Mouse (Mus musculus): Measurements from ENCODE around the gene Txnl4b. TPM values are rescaled to one million over a fixed set of nuclear protein-coding genes. Genes with fewer than 3 reads are reported as not detected.

Txnl4b gene
- polyA plus RNA-seq, 1 experiment from 2014 or later: 11.8 TPM

DNA sequence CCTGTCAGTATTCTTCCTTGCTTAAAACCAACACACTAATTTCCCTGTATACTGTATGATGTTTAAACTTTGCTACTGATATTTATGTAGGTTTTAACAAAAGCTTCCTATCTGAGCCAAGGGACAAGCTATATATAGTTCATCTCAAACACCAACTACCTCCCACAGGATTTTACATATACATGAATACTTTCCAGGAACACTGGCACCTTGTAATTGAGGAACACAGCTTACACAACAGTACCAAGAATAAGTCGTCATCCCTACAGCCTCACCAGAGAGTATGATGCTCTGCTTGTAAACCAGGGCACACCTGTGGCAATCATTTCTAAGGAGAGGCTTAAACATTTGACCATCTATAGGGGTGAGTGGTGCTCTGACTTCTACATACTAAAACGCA lies 41.0 kb downstream of the Txnl4b start:
- WGBS (ENCODE audit: insufficient replicate concordance): 68% methylated on average over 2 of the region's 2 CpGs
- peaks cover 27% of the 10 kb centered on the region for H3K4me1 ChIP-seq (replicated peaks)
- peaks cover 37% of the 10 kb centered on the region for H3K36me3 ChIP-seq
- no peak overlapping the region for H3K9ac ChIP-seq
- H3K27me3 ChIP-seq: no peaks in the 10 kb centered on the region
- no peak for DNase-seq
- H3K4me2 ChIP-seq: peak overlapping the region; percentile 14; the same call in 1 of the 2 replicates
- H3K27ac ChIP-seq: no peak overlapping the region
- no peak overlapping the region for H3K4me3 ChIP-seq (replicated peaks)
- no peak for ATAC-seq (ENCODE audit: low read depth)
- H3K9me3 ChIP-seq (replicated peaks): no peaks in the 10 kb centered on the region

DNA sequence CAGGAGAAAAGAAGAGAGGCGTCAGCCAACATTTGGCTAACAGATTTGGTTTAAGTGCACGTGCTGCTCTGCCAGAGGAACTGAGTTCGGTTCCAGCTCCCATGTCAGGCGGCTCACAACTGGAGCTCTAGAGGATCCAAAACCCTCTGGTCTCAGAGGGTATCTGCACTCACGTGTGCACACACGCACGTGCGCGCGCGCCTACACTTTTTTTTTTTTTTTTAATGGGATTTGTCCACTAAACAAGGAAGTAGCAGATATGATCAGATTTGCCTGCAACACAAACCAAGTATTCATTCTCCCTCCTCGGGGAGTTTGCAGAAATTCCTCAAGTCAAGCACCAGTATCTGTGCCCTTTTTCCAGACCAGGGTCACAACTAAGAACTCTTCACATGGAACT lies 42.0 kb downstream of the Txnl4b start:
- WGBS (ENCODE audit: insufficient replicate concordance): 5% methylated on average over 12 of the region's 12 CpGs
- ATAC-seq (ENCODE audit: low read depth) (no peak), DNase-seq (peak; percentile 17)
- Histone ChIP-seq H3K27me3 (no peaks in the 10 kb centered on the region), H3K4me2 (peak overlapping the region; percentile 86), H3K4me3 (replicated peaks) (peak overlapping the region; percentile 70), H3K36me3 (peaks cover 30% of the 10 kb centered on the region), H3K27ac (peak overlapping the region; percentile 97; the same call in 1 of the 2 replicates), H3K4me1 (replicated peaks) (peaks cover 27% of the 10 kb centered on the region), H3K9ac (peak overlapping the region; percentile 82), H3K9me3 (replicated peaks) (no peaks in the 10 kb centered on the region)

DNA sequence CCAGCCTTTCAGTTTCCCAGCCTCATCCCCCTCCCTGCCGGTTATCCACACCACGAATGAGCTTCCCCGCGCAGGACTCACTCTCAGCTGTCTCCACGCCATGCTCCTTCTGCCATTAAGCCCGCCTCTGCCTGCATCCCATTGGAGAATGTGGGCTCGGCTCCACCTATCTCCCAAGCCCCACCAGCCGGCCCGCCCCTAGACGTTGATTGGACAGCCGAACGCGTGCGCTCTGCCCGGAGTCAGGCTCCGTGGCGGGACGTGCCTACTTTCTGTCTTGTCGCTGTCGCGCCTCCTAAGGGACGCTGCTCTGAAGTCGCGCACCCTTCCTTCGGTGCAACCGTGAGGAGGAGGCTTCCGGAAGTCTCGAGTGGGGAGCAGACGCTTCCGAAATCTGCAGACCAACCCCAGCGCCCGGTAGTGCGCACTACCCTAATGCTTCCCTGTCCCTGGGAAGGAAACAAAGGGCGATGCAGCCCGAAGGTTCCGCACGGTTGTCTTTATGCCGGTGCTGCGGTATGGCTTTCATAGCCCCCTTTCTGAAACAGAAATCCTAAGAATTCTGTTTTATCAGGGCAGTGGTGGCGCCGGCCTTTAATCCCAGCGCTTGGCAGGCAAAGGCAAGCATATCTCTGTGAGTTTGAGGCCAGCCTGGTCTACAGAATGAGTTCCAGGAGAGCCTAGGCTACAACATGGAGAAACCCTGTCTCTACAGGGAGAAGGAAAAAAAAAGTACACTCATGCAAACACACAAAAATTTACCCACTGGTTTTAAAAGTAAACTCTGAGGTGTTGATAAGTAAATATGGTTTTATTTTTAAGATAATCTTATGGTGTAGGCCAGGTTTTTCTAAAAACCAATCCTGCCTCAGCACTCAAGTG lies 42.8 kb downstream of the Txnl4b start, which contains the start of gene Dhodh:
Gene Dhodh, minus strand, starts transcription at position 403 of the 882 bp plus-strand sequence.
- ATAC-seq (ENCODE audit: low read depth) (peak; percentile 99), DNase-seq (peak; percentile 95)
- H3K4me2 ChIP-seq: peak within 1 kb of the TSS; percentile 86
- peaks cover 30% of the 10 kb centered on the region for H3K4me1 ChIP-seq (replicated peaks)
- H3K27me3 ChIP-seq: no peaks in the 10 kb centered on the region
- WGBS (ENCODE audit: insufficient replicate concordance): under 1% methylated on average over 42 of the region's 42 CpGs
- H3K9me3 ChIP-seq (replicated peaks): no peaks in the 10 kb centered on the region
- peak within 1 kb of the TSS; percentile 82 for H3K9ac ChIP-seq
- H3K27ac ChIP-seq: peak within 1 kb of the TSS; percentile 97
- H3K4me3 ChIP-seq (replicated peaks): peak within 1 kb of the TSS; percentile 70
- H3K36me3 ChIP-seq: peaks cover 22% of the 10 kb centered on the region

DNA sequence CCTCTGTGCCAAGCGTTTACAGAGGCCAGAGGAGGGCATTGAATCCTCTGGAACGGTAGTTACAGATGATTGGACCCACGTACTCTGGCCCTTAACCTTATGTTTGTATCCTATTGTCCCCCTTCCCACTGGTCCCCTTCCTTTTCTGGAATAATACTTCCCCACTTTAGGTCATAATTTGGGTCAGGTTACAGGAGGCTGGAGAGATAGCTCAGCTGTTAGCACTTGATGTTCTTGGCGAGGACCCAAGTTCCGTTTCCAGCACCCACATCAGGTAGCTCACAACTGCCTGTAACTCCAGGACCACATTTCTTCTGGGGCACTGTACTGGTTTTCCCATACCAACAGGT lies 43.4 kb downstream of the Txnl4b start:
- H3K27ac ChIP-seq: peak overlapping the region; percentile 97
- WGBS (ENCODE audit: insufficient replicate concordance): 12% methylated on average over 5 of the region's 5 CpGs
- peak overlapping the region; percentile 82 for H3K9ac ChIP-seq
- peaks cover 35% of the 10 kb centered on the region for H3K4me1 ChIP-seq (replicated peaks)
- no peaks in the 10 kb centered on the region for H3K27me3 ChIP-seq
- no peaks in the 10 kb centered on the region for H3K9me3 ChIP-seq (replicated peaks)
- ATAC-seq (ENCODE audit: low read depth): no peak
- DNase-seq: no peak
- peak overlapping the region; percentile 86 for H3K4me2 ChIP-seq
- H3K4me3 ChIP-seq (replicated peaks): peak overlapping the region; percentile 70
- peaks cover 16% of the 10 kb centered on the region for H3K36me3 ChIP-seq

DNA sequence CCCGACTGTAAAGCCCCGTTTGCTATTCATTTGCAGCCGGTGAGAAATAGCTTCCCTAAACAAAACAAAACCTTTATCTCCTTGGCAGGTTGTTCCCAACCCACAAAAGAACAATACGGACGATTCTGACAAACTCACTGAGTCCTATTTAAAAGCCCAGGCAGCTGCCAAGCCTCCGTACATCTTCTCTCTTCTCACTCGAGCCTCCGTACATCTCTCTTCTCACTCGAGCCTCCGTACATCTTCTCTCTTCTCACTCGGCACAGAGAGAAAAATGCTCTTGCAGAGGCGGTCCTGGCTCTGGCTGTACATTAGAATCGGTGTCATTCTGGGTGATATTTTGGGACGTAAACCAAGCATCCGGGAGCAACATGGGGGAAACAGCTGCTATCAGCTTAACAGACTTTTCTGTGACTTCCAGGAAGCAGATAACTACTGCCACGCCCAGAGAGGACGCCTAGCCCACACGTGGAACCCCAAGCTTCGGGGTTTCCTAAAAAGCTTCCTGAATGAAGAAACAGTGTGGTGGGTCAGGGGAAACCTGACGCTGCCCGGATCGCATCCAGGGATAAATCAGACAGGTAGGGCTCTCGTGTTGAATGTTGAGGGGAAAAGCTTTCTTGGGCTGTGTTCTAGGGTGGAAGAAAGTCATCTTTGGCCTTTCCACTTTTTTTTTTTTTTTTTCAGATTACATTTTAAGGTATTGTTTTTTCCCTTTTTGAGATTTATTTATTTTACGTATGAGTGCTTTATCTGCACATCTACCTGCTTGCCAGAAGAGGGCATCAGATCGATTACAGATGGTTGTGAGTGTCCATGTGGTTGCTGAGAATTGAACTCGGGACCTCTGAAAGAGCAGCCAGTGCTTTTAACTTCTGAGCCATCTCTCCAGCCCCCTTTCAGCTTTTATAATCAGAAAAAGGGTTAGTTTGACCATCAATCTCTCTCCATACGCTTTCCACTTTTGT lies 48.8 kb downstream of the Txnl4b start, which contains the start of gene Pkd1l3:
Gene Pkd1l3, plus strand, starts transcription at position 275 of the 968 bp plus-strand sequence.
- Histone ChIP-seq H3K4me1 (replicated peaks) (peaks cover 24% of the 10 kb centered on the region), H3K9me3 (replicated peaks) (0 out of 2 replicates have a peak, but pooled peaks cover 2% of the 10 kb centered on the region), H3K9ac (peak within 1 kb of the TSS; percentile 50), H3K4me3 (replicated peaks) (peak within 1 kb of the TSS; percentile 55), H3K36me3 (no peaks in the 10 kb centered on the region), H3K4me2 (peak within 1 kb of the TSS; percentile 70), H3K27ac (peak within 1 kb of the TSS; percentile 34; the same call in 1 of the 2 replicates), H3K27me3 (no peaks in the 10 kb centered on the region)
- peak; percentile 78 for ATAC-seq (ENCODE audit: low read depth)
- 12% methylated on average over 27 of the region's 27 CpGs for WGBS (ENCODE audit: insufficient replicate concordance)
- peak; percentile 42 for DNase-seq

DNA sequence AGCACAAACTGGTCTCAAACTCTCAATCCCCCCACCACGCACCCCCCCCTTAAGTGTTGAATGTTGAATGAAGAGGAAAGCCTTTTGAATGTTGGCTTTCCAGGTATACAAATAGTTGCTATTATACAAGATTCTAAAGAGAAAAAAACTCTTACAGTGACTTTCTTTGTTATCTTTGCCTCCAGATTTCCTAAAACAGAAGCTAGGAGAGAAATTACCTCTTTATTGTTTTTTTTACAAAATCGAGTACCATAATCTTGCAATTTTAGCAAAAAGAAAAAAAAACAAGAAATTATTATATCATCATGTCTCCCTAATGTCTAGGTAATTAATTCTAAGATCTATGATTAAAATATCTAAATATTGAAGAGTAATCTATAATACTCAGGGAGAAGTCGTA lies 49.9 kb downstream of the Txnl4b start:
- ATAC-seq (ENCODE audit: low read depth) (no peak), DNase-seq (no peak)
- 66% methylated on average over 3 of the region's 3 CpGs for WGBS (ENCODE audit: insufficient replicate concordance)
- H3K27ac ChIP-seq: no peak overlapping the region
- 0 out of 2 replicates have a peak, but pooled peaks cover 4% of the 10 kb centered on the region for H3K9me3 ChIP-seq (replicated peaks)
- no peak overlapping the region for H3K9ac ChIP-seq
- no peak overlapping the region for H3K4me2 ChIP-seq
- no peak overlapping the region for H3K4me3 ChIP-seq (replicated peaks)
- H3K4me1 ChIP-seq (replicated peaks): peaks cover 18% of the 10 kb centered on the region
- H3K27me3 ChIP-seq: no peaks in the 10 kb centered on the region
- H3K36me3 ChIP-seq: no peaks in the 10 kb centered on the region

Other genes with a start within 250 kb of the Txnl4b start
- not detected in 2 replicates for gene Pmfbp1, start 71.9 kb upstream of the Txnl4b start, polyA plus RNA-seq (2015; fragmentation: Nextera tagmentation; extraction: Ambion mirVana)
- gene Dhx38, start within 50 bp of the Txnl4b start, polyA plus RNA-seq (2015; fragmentation: Nextera tagmentation; extraction: Ambion mirVana): 12.5 and 14.4 TPM in 2 replicates
- 13.9 and 16.7 TPM in 2 replicates for gene Hp, start 13.3 kb downstream of the Txnl4b start, polyA plus RNA-seq (2015; fragmentation: Nextera tagmentation; extraction: Ambion mirVana)
- gene Dhodh, start 42.8 kb downstream of the Txnl4b start, polyA plus RNA-seq (2015; fragmentation: Nextera tagmentation; extraction: Ambion mirVana): 25.9 and 26.5 TPM in 2 replicates
- gene Pkd1l3, start 48.6 kb downstream of the Txnl4b start, polyA plus RNA-seq (2015; fragmentation: Nextera tagmentation; extraction: Ambion mirVana): 0.58 and 0.85 TPM in 2 replicates
- gene Ist1, start 127.4 kb downstream of the Txnl4b start, polyA plus RNA-seq (2015; fragmentation: Nextera tagmentation; extraction: Ambion mirVana): 35.8 and 44.2 TPM in 2 replicates
- gene Zfp821, start 139.7 kb downstream of the Txnl4b start, polyA plus RNA-seq (2015; fragmentation: Nextera tagmentation; extraction: Ambion mirVana): 5.4 and 6.0 TPM in 2 replicates
- gene Atxn1l, start 171.8 kb downstream of the Txnl4b start, polyA plus RNA-seq (2015; fragmentation: Nextera tagmentation; extraction: Ambion mirVana): 2.9 and 3.0 TPM in 2 replicates
- 13.4 and 18.5 TPM in 2 replicates for gene Ap1g1, start 212.7 kb downstream of the Txnl4b start, polyA plus RNA-seq (2015; fragmentation: Nextera tagmentation; extraction: Ambion mirVana)

Data from liver, embryonic 13.5 days (tissue).